Mouse (Mus musculus) CH12.LX (cell line): ENCODE data around the gene Saal1. TPM values are rescaled to one million over a fixed set of nuclear protein-coding genes. Genes with fewer than 3 reads are reported as not detected.

Experiments
- DNase-seq: peaks from one replicate; pipeline ENCODE4 v3.0.0-alpha.2; 2013; ENCODE audit errors: extremely low read depth
- H3K27ac ChIP-seq: 2 replicates; pipeline ENCODE4 v1.5.1; 2012; ENCODE audit warnings: low read depth, mild to moderate bottlenecking, control low read depth, moderate library complexity; ENCODE audit not compliant: insufficient read depth
- H3K27me3 ChIP-seq: replicated peaks from 2 replicates; pipeline ENCODE3; 2012; ENCODE audit warnings: inconsistent platforms
- H3K36me3 ChIP-seq, 2 experiments: replicated peaks in 1 of 2; 2 replicates each; pipeline versions ENCODE3 to v1.6.1; 2012; ENCODE audit warnings: inconsistent platforms in 1 of 2, low read length in 1 of 2, mild to moderate bottlenecking in 1 of 2, mixed read lengths in 1 of 2, moderate library complexity in 1 of 2; ENCODE audit not compliant: control insufficient read depth in 1 of 2, insufficient read depth in 1 of 2
- H3K4me1 ChIP-seq, 2 experiments: 2 replicates each; pipeline ENCODE4 v1.6.1; 2012; ENCODE audit warnings: inconsistent platforms in 1 of 2, moderate library complexity in 1 of 2; ENCODE audit not compliant: insufficient read depth in 2 of 2, control insufficient read depth in 1 of 2
- H3K4me2 ChIP-seq: 2 replicates; pipeline ENCODE4 v1.6.1; 2012; ENCODE audit warnings: low read depth, mild to moderate bottlenecking, control low read depth; ENCODE audit not compliant: poor library complexity, insufficient read depth, severe bottlenecking
- H3K4me3 ChIP-seq, 3 experiments: fragments of 150-350 bp in 1 of 3; sonication (generic) in 1 of 3; replicated peaks in 1 of 3; 2 replicates each; pipeline versions ENCODE3 to v1.5.1; 2011 to 2012; ENCODE audit warnings: low read depth in 2 of 3, low read length in 2 of 3, mild to moderate bottlenecking in 2 of 3, moderate library complexity in 2 of 3, control low read depth in 1 of 3, improper control_type of control experiment in 1 of 3, inconsistent platforms in 1 of 3, mixed read lengths in 1 of 3; ENCODE audit not compliant: poor library complexity in 1 of 3
- H3K79me2 ChIP-seq: replicated peaks from 2 replicates; pipeline ENCODE4 v1.6.1; 2012; ENCODE audit warnings: mild to moderate bottlenecking, moderate library complexity; ENCODE audit not compliant: control insufficient read depth, poor library complexity, insufficient read depth, severe bottlenecking; ENCODE audit errors: extremely low read depth
- H3K9ac ChIP-seq: 2 replicates; pipeline ENCODE4 v1.6.1; 2012; ENCODE audit warnings: low read depth, mild to moderate bottlenecking, control low read depth, moderate library complexity; ENCODE audit not compliant: insufficient read depth
- H3K9me3 ChIP-seq: replicated peaks from 2 replicates; pipeline ENCODE3; 2012; ENCODE audit warnings: low read length, inconsistent platforms, mixed read lengths
- BHLHE40 ChIP-seq: IDR thresholded peaks from 2 replicates; pipeline ENCODE4 v1.6.1; 2011; ENCODE audit warnings: mild to moderate bottlenecking, low read depth, low read length, improper control_type of control experiment
- CHD1 ChIP-seq: IDR thresholded peaks from 2 replicates; pipeline ENCODE4 v1.6.1; 2012; ENCODE audit warnings: low read depth, low read length, improper control_type of control experiment, inconsistent platforms
- CHD2 ChIP-seq: IDR thresholded peaks from 2 replicates; pipeline ENCODE4 v1.6.1; 2011; ENCODE audit warnings: low read length, improper control_type of control experiment
- CTCF ChIP-seq, 2 experiments: IDR thresholded peaks in 1 of 2; conservative IDR thresholded peaks in 1 of 2; 2 replicates each; pipeline ENCODE4 v1.5.1; 2011 to 2012; ENCODE audit warnings: low read depth in 2 of 2, low read length in 2 of 2, improper control_type of control experiment in 1 of 2, inconsistent platforms in 1 of 2, mild to moderate bottlenecking in 1 of 2, moderate library complexity in 1 of 2
- E2F4 ChIP-seq: IDR thresholded peaks from 2 replicates; pipeline ENCODE4 v1.6.1; 2011; ENCODE audit warnings: low read depth, low read length, improper control_type of control experiment; ENCODE audit not compliant: insufficient replicate concordance
- ELF1 ChIP-seq: IDR thresholded peaks from 2 replicates; pipeline ENCODE4 v1.6.1; 2014; ENCODE audit warnings: low read depth, mild to moderate bottlenecking, inconsistent platforms, low read length, improper control_type of control experiment
- EP300 ChIP-seq: IDR thresholded peaks from 2 replicates; pipeline ENCODE4 v1.6.1; 2011; ENCODE audit warnings: low read length, improper control_type of control experiment
- ETS1 ChIP-seq: conservative IDR thresholded peaks from 2 replicates; pipeline ENCODE4 v1.6.1; 2012; ENCODE audit warnings: low read depth, mild to moderate bottlenecking, inconsistent platforms, low read length, improper control_type of control experiment, moderate library complexity
- GABPA ChIP-seq: IDR thresholded peaks from 2 replicates; pipeline ENCODE4 v1.6.1; 2012; ENCODE audit warnings: low read depth, low read length, improper control_type of control experiment, inconsistent platforms; ENCODE audit not compliant: insufficient replicate concordance
- HCFC1 ChIP-seq: IDR thresholded peaks from 2 replicates; pipeline ENCODE4 v1.6.1; 2012; ENCODE audit warnings: low read depth, mild to moderate bottlenecking, inconsistent platforms, low read length, improper control_type of control experiment
- IRF4 ChIP-seq: IDR thresholded peaks from 2 replicates; pipeline ENCODE4 v1.6.1; 2014; ENCODE audit warnings: low read depth, mild to moderate bottlenecking, inconsistent platforms, low read length, improper control_type of control experiment
- JUN ChIP-seq: IDR thresholded peaks from 2 replicates; pipeline ENCODE4 v1.6.1; 2011; ENCODE audit warnings: low read depth, mild to moderate bottlenecking, low read length, improper control_type of control experiment, moderate library complexity; ENCODE audit not compliant: insufficient read depth
- JUND ChIP-seq: conservative IDR thresholded peaks from 2 replicates; pipeline ENCODE4 v1.6.1; 2011; ENCODE audit warnings: low read depth, low read length, improper control_type of control experiment
- KAT2A ChIP-seq: IDR thresholded peaks from 2 replicates; pipeline ENCODE4 v1.6.1; 2012; ENCODE audit warnings: low read length, improper control_type of control experiment, inconsistent platforms; ENCODE audit not compliant: insufficient replicate concordance
- MAFK ChIP-seq: IDR thresholded peaks from 2 replicates; pipeline ENCODE4 v1.6.1; 2011; ENCODE audit warnings: low read length, improper control_type of control experiment; ENCODE audit not compliant: insufficient replicate concordance
- MAX ChIP-seq: IDR thresholded peaks from 2 replicates; pipeline ENCODE4 v1.6.1; 2011; ENCODE audit warnings: low read length, improper control_type of control experiment
- MAZ ChIP-seq: IDR thresholded peaks from 2 replicates; pipeline ENCODE4 v1.6.1; 2012; ENCODE audit warnings: low read depth, mild to moderate bottlenecking, inconsistent platforms, low read length, improper control_type of control experiment, moderate library complexity
- MEF2A ChIP-seq: IDR thresholded peaks from 2 replicates; pipeline ENCODE4 v1.6.1; 2014; ENCODE audit warnings: low read depth, mild to moderate bottlenecking, inconsistent platforms, low read length, improper control_type of control experiment, borderline replicate concordance
- MXI1 ChIP-seq: IDR thresholded peaks from 2 replicates; pipeline ENCODE4 v1.6.1; 2011; ENCODE audit warnings: mild to moderate bottlenecking, low read depth, low read length, improper control_type of control experiment
- MYC ChIP-seq: IDR thresholded peaks from 2 replicates; pipeline ENCODE4 v1.6.1; 2011; ENCODE audit warnings: low read depth, mild to moderate bottlenecking, improper control_type of control experiment, low read length
- NELFE ChIP-seq: IDR thresholded peaks from 2 replicates; pipeline ENCODE4 v1.6.1; 2011; ENCODE audit warnings: low read depth, low read length, improper control_type of control experiment
- NRF1 ChIP-seq: IDR thresholded peaks from 2 replicates; pipeline ENCODE4 v1.6.1; 2014; ENCODE audit warnings: low read depth, mild to moderate bottlenecking, inconsistent platforms, low read length, improper control_type of control experiment, moderate library complexity
- PAX5 ChIP-seq: IDR thresholded peaks from 2 replicates; pipeline ENCODE4 v1.6.1; 2012; ENCODE audit warnings: low read length, inconsistent platforms, mixed read lengths
- POLR2A ChIP-seq: IDR thresholded peaks from 2 replicates; pipeline ENCODE4 v1.6.1; 2011; ENCODE audit warnings: low read depth, mild to moderate bottlenecking, improper control_type of control experiment, low read length
- POLR2AphosphoS2 ChIP-seq: IDR thresholded peaks from 2 replicates; pipeline ENCODE4 v1.6.1; 2011; ENCODE audit warnings: low read depth, low read length, improper control_type of control experiment
- RAD21 ChIP-seq: IDR thresholded peaks from 2 replicates; pipeline ENCODE4 v1.6.1; 2011; ENCODE audit warnings: low read depth, mild to moderate bottlenecking, low read length, improper control_type of control experiment, moderate library complexity
- RCOR1 ChIP-seq: conservative IDR thresholded peaks from 2 replicates; pipeline ENCODE4 v1.6.1; 2012; ENCODE audit warnings: low read depth, mild to moderate bottlenecking, inconsistent platforms, low read length, improper control_type of control experiment
- SIN3A ChIP-seq: IDR thresholded peaks from 2 replicates; pipeline ENCODE4 v1.6.1; 2012; ENCODE audit warnings: low read length, improper control_type of control experiment, inconsistent platforms
- SMC3 ChIP-seq: IDR thresholded peaks from 2 replicates; pipeline ENCODE4 v1.6.1; 2011; ENCODE audit warnings: low read depth, low read length, improper control_type of control experiment
- TBP ChIP-seq: conservative IDR thresholded peaks from 2 replicates; pipeline ENCODE4 v1.6.1; 2011; ENCODE audit warnings: low read depth, low read length, improper control_type of control experiment
- TCF12 ChIP-seq: IDR thresholded peaks from 2 replicates; pipeline ENCODE4 v1.6.1; 2014; ENCODE audit warnings: low read depth, mild to moderate bottlenecking, inconsistent platforms, low read length, improper control_type of control experiment
- UBTF ChIP-seq: IDR thresholded peaks from 2 replicates; pipeline ENCODE4 v1.6.1; 2012; ENCODE audit warnings: low read depth, mild to moderate bottlenecking, inconsistent platforms, low read length, improper control_type of control experiment, moderate library complexity
- USF1 ChIP-seq: IDR thresholded peaks from 2 replicates; pipeline ENCODE4 v1.6.1; 2014; ENCODE audit warnings: low read depth, mild to moderate bottlenecking, inconsistent platforms, low read length, improper control_type of control experiment
- USF2 ChIP-seq: conservative IDR thresholded peaks from 2 replicates; pipeline ENCODE4 v1.6.1; 2011; ENCODE audit warnings: low read depth, low read length, improper control_type of control experiment
- ZC3H11A ChIP-seq: IDR thresholded peaks from 2 replicates; pipeline ENCODE4 v1.6.1; 2012; ENCODE audit warnings: low read depth, mild to moderate bottlenecking, inconsistent platforms, low read length, improper control_type of control experiment
- ZKSCAN1 ChIP-seq: IDR thresholded peaks from 2 replicates; pipeline ENCODE4 v1.6.1; 2012; ENCODE audit warnings: low read depth, inconsistent platforms, low read length, improper control_type of control experiment, borderline replicate concordance
- ZMIZ1 ChIP-seq: IDR thresholded peaks from 2 replicates; pipeline ENCODE4 v1.6.1; 2012; ENCODE audit warnings: low read depth, mild to moderate bottlenecking, inconsistent platforms, low read length, improper control_type of control experiment
- ZNF384 ChIP-seq: IDR thresholded peaks from 2 replicates; pipeline ENCODE4 v1.6.1; 2012; ENCODE audit warnings: low read depth, low read length, improper control_type of control experiment, inconsistent platforms
- dilution Hi-C: fragments of 300-500 bp; cut with MboI; formaldehyde crosslinking; loops from 2 replicates; pipeline ENCODE4 v1.14.3; 2020; ENCODE audit warnings: low sequenced_read_pairs; ENCODE audit not compliant: extremely low pct_unique_long_range_greater_than_20kb, extremely low pct_ligation_motif_present
- in situ Hi-C: fragments of 300-500 bp; cut with MboI; formaldehyde crosslinking; loops from 3 replicates; pipeline ENCODE4 v1.14.3; 2019; ENCODE audit warnings: low sequenced_read_pairs, low pct_ligation_motif_present, low pct_unique_long_range_greater_than_20kb, mixed read lengths
- polyA plus RNA-seq: library from polyadenylated mRNA; unstranded; fragments of >175 nt; gene quantifications from 2 replicates; pipeline ENCODE4 v1.2.1, GENCODE M21; 2012; ENCODE audit warnings: low read depth; ENCODE audit not compliant: insufficient read length
- total RNA-seq, 2 experiments: library from RNA; depleted of rRNA; stranded (reverse); fragments of 300-350 nt in 1 of 2; fragments of >200 nt in 1 of 2; gene quantifications; 2 replicates each; pipeline ENCODE4 v1.2.3; 2012 to 2014

Gene Saal1
- 15.1 and 16.6 TPM in 2 replicates for total RNA-seq (2012; rRNA removed)
- total RNA-seq (2014; rRNA removed), result 14.7 and 15.2 TPM in 2 replicates
- 24.5 and 27.6 TPM in 2 replicates for polyA plus RNA-seq

DNA sequence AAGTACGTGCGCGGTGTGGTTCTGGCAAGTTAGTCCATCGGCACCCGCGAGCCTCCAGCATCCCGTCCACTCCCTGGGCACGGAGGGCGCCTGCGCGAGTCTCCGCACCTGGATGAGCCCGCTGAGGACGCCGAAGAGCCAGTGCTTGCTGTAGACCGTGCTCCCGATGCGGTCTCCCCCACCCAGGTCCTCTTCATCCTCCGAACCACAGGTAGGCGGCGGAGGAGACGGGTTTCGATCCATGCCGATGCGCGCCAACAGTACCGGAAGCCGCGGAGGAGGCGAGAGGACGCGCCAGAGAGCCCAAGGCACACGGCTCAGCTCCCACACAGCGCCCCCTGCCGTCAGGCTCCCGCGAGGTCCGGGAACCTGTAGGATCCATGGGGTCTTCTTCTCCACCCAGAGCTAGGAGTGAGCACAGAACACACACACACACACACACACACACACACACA lies at the start of gene Saal1:
Gene Saal1, minus strand, starts transcription at position 291 of the 455 bp plus-strand sequence.
- H3K27ac ChIP-seq, result peak within 1 kb of the TSS; percentile 82
- TF ChIP-seq GABPA (no peak; the same call in 1 of the 2 replicates), CHD2 (peak; percentile 18; the same call in 1 of the 2 replicates), ZNF384 (no peak), NELFE (peak; percentile 86), ELF1 (peak; percentile 80), ETS1 (no peak), E2F4 (peak; percentile 43; the same call in 1 of the 2 replicates), HCFC1 (peak; percentile 75), CTCF (conservative IDR thresholded peaks at IDR 0.05 in 1 of 2, IDR thresholded peaks at IDR 0.05 in 1 of 2; ENCODE audit: low read depth in 2 of 2, low read length in 2 of 2) (peak in 1 of 2 experiments; percentile 71; a peak in 2 of 4 replicates), MYC (0 out of 2 replicates have a peak, but pooled peaks have one; percentile 63), ZMIZ1 (peak; percentile 59; the same call in 1 of the 2 replicates), POLR2AphosphoS2 (no peak), TCF12 (peak; percentile 76), MEF2A (0 out of 2 replicates have a peak, but pooled peaks have one; percentile 35), PAX5 (no peak), TBP (peak; percentile 56; the same call in 1 of the 2 replicates), UBTF (no peak), IRF4 (peak; percentile 63; the same call in 1 of the 2 replicates), USF2 (no peak), JUND (no peak), MAX (peak; percentile 73), MAZ (no peak), BHLHE40 (0 out of 2 replicates have a peak, but pooled peaks have one; percentile 30), RAD21 (no peak), SIN3A (peak; percentile 74), EP300 (no peak), SMC3 (peak; percentile 36), CHD1 (no peak), JUN (no peak), USF1 (no peak), KAT2A (peak; percentile 73; the same call in 1 of the 2 replicates), POLR2A (peak; percentile 88), ZKSCAN1 (no peak), ZC3H11A (no peak), MXI1 (no peak; the same call in none of the 2 replicates), MAFK (no peak), NRF1 (peak; percentile 73), RCOR1 (no peak)
- H3K36me3 ChIP-seq, result peaks cover 13 to 28% of the 10 kb centered on the region in 2 experiments
- H3K4me2 ChIP-seq, result peak within 1 kb of the TSS; percentile 74; the same call in 1 of the 2 replicates
- peak within 1 kb of the TSS; percentile 79 to 88 (median 88) for H3K4me3 ChIP-seq
- H3K9ac ChIP-seq, result peak within 1 kb of the TSS; percentile 73
- peak; percentile 88 for DNase-seq
- peaks cover 3 to 36% of the 10 kb centered on the region in 2 experiments; a peak in 3 of 4 replicates for H3K4me1 ChIP-seq
- dilution Hi-C loops (no loop called here), in situ Hi-C loops (loop anchor here (5.0 kb wide), 1 partner anchor 57 kb away; no protein-coding TSS in a partner anchor)
- H3K79me2 ChIP-seq, result peaks cover 6% of the 10 kb centered on the region; the same call in 1 of the 2 replicates
- no peaks in the 10 kb centered on the region for H3K9me3 ChIP-seq
- no peaks in the 10 kb centered on the region for H3K27me3 ChIP-seq
